Mouse (Mus musculus) limb, embryonic 10.5 days (tissue): ENCODE measurements around the gene Cdh1. TPM values are rescaled to one million over a fixed set of nuclear protein-coding genes. Genes with fewer than 3 reads are reported as not detected.
"Not testable (repeated sequence)": the region's sequence is repeated elsewhere in the genome, so short reads cannot be mapped to it uniquely, and the experiment has no call there.

ENCODE experiments used
- DNase-seq: peaks from one replicate; pipeline ENCODE4 v3.0.0-alpha.2; 2017; ENCODE audit warnings: low spot score
- H3K27ac ChIP-seq: fragments of 300-500 bp; sonication (generic); 2 replicates; pipeline ENCODE4 v1.5.1; 2016; ENCODE audit warnings: mild to moderate bottlenecking
- H3K27me3 ChIP-seq: fragments of 300-500 bp; sonication (generic); 2 replicates; pipeline ENCODE4 v1.6.1; 2016; ENCODE audit warnings: low read depth, mild to moderate bottlenecking; ENCODE audit not compliant: poor library complexity, severe bottlenecking
- H3K36me3 ChIP-seq: fragments of 300-500 bp; sonication (generic); 2 replicates; pipeline ENCODE4 v1.6.1; 2016; ENCODE audit warnings: mild to moderate bottlenecking, moderate library complexity
- H3K4me1 ChIP-seq: fragments of 300-500 bp; sonication (generic); 2 replicates; pipeline ENCODE4 v1.6.1; 2016
- H3K4me3 ChIP-seq: fragments of 300-500 bp; sonication (generic); 2 replicates; pipeline ENCODE4 v1.5.1; 2016; ENCODE audit warnings: mild to moderate bottlenecking, moderate library complexity
- H3K9me3 ChIP-seq: fragments of 300-500 bp; sonication (generic); replicated peaks from 2 replicates; pipeline ENCODE4 v1.6.1; 2016; ENCODE audit warnings: mild to moderate bottlenecking
- whole genome bisulfite sequencing: fragments of 180-500 bp; shearing (Covaris S2); methylation state at CpG from one replicate; pipeline ENCODE4 v1.1.7; 2016; 5-methylcytosine and 5-hydroxymethylcytosine counted together
- polyA plus RNA-seq: library from polyadenylated mRNA; unstranded; fragments of >200 nt; fragmentation: Nextera tagmentation; extraction: Ambion mirVana; gene quantifications from 2 replicates; pipeline ENCODE4 v1.2.1, GENCODE M21; 2016

Gene Cdh1
- polyA plus RNA-seq: 15.4 and 16.4 TPM in 2 replicates

GRCm38 (mm10) chr8:106603131-106603819, at the start of gene Cdh1:
Cdh1 (plus strand) TSS chr8:106603351.
- no peaks in the 10 kb centered on the region for H3K36me3 ChIP-seq
- peak; percentile 73 for DNase-seq
- peaks cover 83% of the 10 kb centered on the region for H3K27me3 ChIP-seq
- H3K4me3 ChIP-seq: peak within 1 kb of the TSS; percentile 55
- H3K9me3 ChIP-seq: no peaks in the 10 kb centered on the region
- H3K27ac ChIP-seq: no peak within 1 kb of the TSS; the same call in 1 of the 2 replicates
- peaks cover 16% of the 10 kb centered on the region for H3K4me1 ChIP-seq
- under 1% methylated on average over 53 of the region's 53 CpGs for WGBS

GRCm38 (mm10) chr8:106554011-106554410, 49.1 kb upstream of the Cdh1 start:
- Histone ChIP-seq H3K9me3 (0 out of 2 replicates have a peak, but pooled peaks cover 2% of the 10 kb centered on the region), H3K36me3 (peaks cover 89% of the 10 kb centered on the region), H3K4me1 (peaks cover 10% of the 10 kb centered on the region; the same call in 1 of the 2 replicates), H3K27ac (no peak overlapping the region), H3K27me3 (no peaks in the 10 kb centered on the region), H3K4me3 (no peak overlapping the region)
- DNase-seq: no peak
- WGBS: 93% methylated on average over 5 of the region's 5 CpGs

GRCm38 (mm10) chr8:106556068-106556645, 47.0 kb upstream of the Cdh1 start:
- H3K27ac ChIP-seq: no peak overlapping the region
- H3K36me3 ChIP-seq: peaks cover 71% of the 10 kb centered on the region
- peaks cover 10% of the 10 kb centered on the region for H3K4me1 ChIP-seq
- DNase-seq: no peak
- H3K4me3 ChIP-seq: no peak overlapping the region
- no peaks in the 10 kb centered on the region for H3K27me3 ChIP-seq
- H3K9me3 ChIP-seq: 0 out of 2 replicates have a peak, but pooled peaks cover 2% of the 10 kb centered on the region
- WGBS: 76% methylated on average over 6 of the region's 7 CpGs

GRCm38 (mm10) chr8:106559844-106560243, 43.3 kb upstream of the Cdh1 start:
- no peaks in the 10 kb centered on the region for H3K27me3 ChIP-seq
- H3K4me1 ChIP-seq: peaks cover 15% of the 10 kb centered on the region
- H3K27ac ChIP-seq: no peak overlapping the region
- 57% methylated on average over 9 of the region's 9 CpGs for WGBS
- DNase-seq: no peak
- peaks cover 36% of the 10 kb centered on the region for H3K36me3 ChIP-seq
- H3K4me3 ChIP-seq: no peak overlapping the region
- H3K9me3 ChIP-seq: 0 out of 2 replicates have a peak, but pooled peaks cover 2% of the 10 kb centered on the region

GRCm38 (mm10) chr8:106561097-106561865, 41.9 kb upstream of the Cdh1 start:
- H3K9me3 ChIP-seq: 0 out of 2 replicates have a peak, but pooled peaks cover 2% of the 10 kb centered on the region
- DNase-seq: peak; percentile 82
- H3K36me3 ChIP-seq: peaks cover 23% of the 10 kb centered on the region
- H3K4me1 ChIP-seq: peaks cover 13% of the 10 kb centered on the region
- H3K27ac ChIP-seq: 0 out of 2 replicates have a peak overlapping the region, but pooled peaks have one; percentile 1
- 31% methylated on average over 21 of the region's 21 CpGs for WGBS
- no peaks in the 10 kb centered on the region for H3K27me3 ChIP-seq
- no peak overlapping the region for H3K4me3 ChIP-seq

- peaks cover 11% of the 10 kb centered on the region for H3K4me1 ChIP-seq
- 68% methylated on average over 3 of the region's 3 CpGs for WGBS
- no peaks in the 10 kb centered on the region for H3K27me3 ChIP-seq
- no peaks in the 10 kb centered on the region for H3K9me3 ChIP-seq
- peaks cover under 1% of the 10 kb centered on the region; the same call in 1 of the 2 replicates for H3K36me3 ChIP-seq
- H3K27ac ChIP-seq: no peak overlapping the region
- H3K4me3 ChIP-seq: no peak overlapping the region
- DNase-seq: peak; percentile 47
These were observed 39.4 kb upstream of the Cdh1 start for GRCm38 (mm10) chr8:106563691-106564182.

GRCm38 (mm10) chr8:106569006-106569405, 34.1 kb upstream of the Cdh1 start:
- Histone ChIP-seq H3K36me3 (no peaks in the 10 kb centered on the region), H3K27ac (no peak overlapping the region), H3K27me3 (no peaks in the 10 kb centered on the region), H3K9me3 (no peaks in the 10 kb centered on the region), H3K4me3 (no peak overlapping the region), H3K4me1 (no peaks in the 10 kb centered on the region)
- DNase-seq: no peak
- WGBS: 89% methylated on average over 6 of the region's 7 CpGs

- no peaks in the 10 kb centered on the region for H3K36me3 ChIP-seq
- 64% methylated on average over 4 of the region's 4 CpGs for WGBS
These were observed 32.8 kb upstream of the Cdh1 start for GRCm38 (mm10) chr8:106570386-106570785.

GRCm38 (mm10) chr8:106571551-106572172, 31.5 kb upstream of the Cdh1 start:
- no peaks in the 10 kb centered on the region for H3K36me3 ChIP-seq
- no peaks in the 10 kb centered on the region for H3K4me1 ChIP-seq
- H3K4me3 ChIP-seq: no peak overlapping the region
- no peak overlapping the region for H3K27ac ChIP-seq
- no peaks in the 10 kb centered on the region for H3K27me3 ChIP-seq
- H3K9me3 ChIP-seq: no peaks in the 10 kb centered on the region
- no peak for DNase-seq
- WGBS: 78% methylated on average over 5 of the region's 5 CpGs

More at GRCm38 (mm10) chr8:106570386-106570785, 32.8 kb upstream of the Cdh1 start:
- DNase-seq: no peak
- no peaks in the 10 kb centered on the region for H3K9me3 ChIP-seq
- no peaks in the 10 kb centered on the region for H3K4me1 ChIP-seq
- H3K4me3 ChIP-seq: no peak overlapping the region
- H3K27me3 ChIP-seq: no peaks in the 10 kb centered on the region
- H3K27ac ChIP-seq: no peak overlapping the region

GRCm38 (mm10) chr8:106572175-106572574, 31.0 kb upstream of the Cdh1 start:
- not testable (repeated sequence) for H3K36me3 ChIP-seq, H3K27ac ChIP-seq, H3K9me3 ChIP-seq, H3K4me1 ChIP-seq, H3K4me3 ChIP-seq, H3K27me3 ChIP-seq, DNase-seq
- 75% methylated on average over 1 of the region's 1 CpGs for WGBS

GRCm38 (mm10) chr8:106573168-106573567, 30.0 kb upstream of the Cdh1 start, which contains the start of gene Gm10073:
Gm10073 (minus strand) TSS chr8:106573461.
- not testable (repeated sequence) for H3K4me3 ChIP-seq, H3K27me3 ChIP-seq, H3K27ac ChIP-seq, H3K36me3 ChIP-seq, H3K9me3 ChIP-seq, DNase-seq, H3K4me1 ChIP-seq
- WGBS: 30% methylated on average over 20 of the region's 20 CpGs

GRCm38 (mm10) chr8:106574283-106574682, 28.9 kb upstream of the Cdh1 start:
- no peaks in the 10 kb centered on the region for H3K4me1 ChIP-seq
- no peaks in the 10 kb centered on the region for H3K27me3 ChIP-seq
- no peaks in the 10 kb centered on the region for H3K36me3 ChIP-seq
- no peak overlapping the region for H3K4me3 ChIP-seq
- H3K9me3 ChIP-seq: no peaks in the 10 kb centered on the region
- DNase-seq: no peak
- WGBS: 92% methylated on average over 4 of the region's 4 CpGs
- no peak overlapping the region for H3K27ac ChIP-seq
